Mouse (Mus musculus): ENCODE results near the gene Grin2c. TPM values are rescaled to one million over a fixed set of nuclear protein-coding genes. Genes with fewer than 3 reads are reported as not detected.
A peak's percentile ranks its signal among the peaks of the same experiment; 100 is the strongest.

Gene Grin2c
- total RNA-seq, 2 experiments from 2014 or later: 47.3 to 47.4 TPM

DNA sequence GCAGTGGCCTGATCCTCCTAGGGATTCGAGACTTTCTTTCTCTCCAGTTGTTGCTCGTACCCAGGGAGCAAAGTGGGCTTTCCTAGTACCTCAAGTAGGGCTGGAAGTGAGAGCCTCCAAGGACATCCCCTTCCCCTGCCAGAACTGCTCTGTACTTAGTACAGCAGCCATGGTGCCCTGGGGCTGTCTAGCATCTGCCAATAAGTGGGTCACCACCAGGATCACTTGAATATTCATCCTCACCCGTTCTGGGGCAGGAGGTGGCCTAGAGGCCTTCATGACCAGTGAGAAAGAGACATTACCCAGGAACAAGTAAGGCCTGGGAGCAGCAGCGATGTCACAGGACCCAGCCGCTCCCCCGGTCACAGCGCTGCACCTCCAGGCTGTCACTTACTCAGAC lies 57.1 kb downstream of the Grin2c start:
- DNase-seq (ENCODE audit: extremely low spot score in 1 of 2, low spot score in 1 of 2): no peak

DNA sequence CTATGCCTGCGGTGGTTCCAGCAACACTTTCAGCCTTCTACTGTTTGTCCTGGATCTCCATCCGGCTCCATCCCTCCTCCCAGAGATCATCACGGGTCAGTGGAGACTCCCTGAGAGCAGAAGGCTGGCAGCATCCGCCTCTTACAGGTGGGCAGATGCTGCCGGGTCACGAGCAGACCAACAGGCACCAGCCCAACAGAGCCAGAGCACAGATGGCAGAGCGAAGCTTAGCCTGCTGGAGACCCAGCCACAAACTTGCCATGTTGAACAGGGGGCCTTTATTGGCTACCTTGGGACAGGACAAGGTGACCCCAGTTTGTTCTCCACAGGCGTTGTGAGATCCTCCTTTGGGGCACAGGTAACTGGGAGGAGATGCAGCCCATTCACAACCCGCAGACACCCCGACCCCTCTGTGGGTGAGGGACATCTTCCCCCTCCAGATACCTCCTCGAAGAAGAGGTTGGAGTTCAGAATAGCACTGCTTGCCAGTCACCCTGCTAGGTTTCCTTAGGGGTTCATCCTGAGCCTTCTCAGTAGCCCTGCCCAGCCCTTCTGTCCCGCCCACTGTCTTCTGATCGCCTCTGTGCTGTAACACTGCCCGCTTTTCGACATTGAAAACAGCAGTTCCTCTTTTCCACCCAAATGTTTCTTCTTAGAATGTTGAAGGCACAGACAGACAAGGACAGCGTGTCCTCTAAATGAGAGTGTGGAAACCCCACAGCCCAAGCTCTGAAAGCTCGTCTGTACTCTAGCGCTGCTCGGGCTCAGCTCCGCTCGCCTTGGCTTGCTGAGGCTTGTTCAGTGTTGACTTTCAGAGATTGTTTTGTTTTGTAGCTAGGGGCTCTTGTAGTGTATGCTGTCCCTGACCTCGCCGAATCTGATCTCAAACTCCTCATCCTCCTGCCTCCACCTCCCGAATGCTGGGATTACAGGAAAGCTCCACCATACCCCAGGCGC lies 58.0 kb downstream of the Grin2c start:
- DNase-seq (ENCODE audit: extremely low spot score in 1 of 2, low spot score in 1 of 2): no peak

DNA sequence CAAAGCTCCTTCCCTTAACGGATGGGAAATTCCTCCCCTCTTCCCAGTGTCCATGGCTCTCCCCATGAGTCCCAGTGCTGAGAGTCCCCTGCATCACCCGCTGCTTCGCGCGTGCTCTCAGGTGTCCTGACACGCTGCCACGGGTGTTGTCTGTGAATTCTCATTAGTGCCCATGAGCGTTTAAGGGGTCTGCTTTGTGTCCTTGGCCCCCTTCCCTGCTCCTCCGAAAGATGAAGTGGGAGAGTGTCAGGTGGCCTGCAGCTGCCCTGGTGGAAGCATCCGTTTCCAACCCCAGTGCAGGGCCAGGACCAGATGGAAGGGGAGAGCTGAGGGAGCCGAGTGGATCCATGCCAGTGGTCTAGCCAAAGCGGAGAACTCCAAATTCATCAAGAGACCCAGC lies 58.9 kb downstream of the Grin2c start:
- DNase-seq (ENCODE audit: extremely low spot score in 1 of 2, low spot score in 1 of 2): no peak

DNA sequence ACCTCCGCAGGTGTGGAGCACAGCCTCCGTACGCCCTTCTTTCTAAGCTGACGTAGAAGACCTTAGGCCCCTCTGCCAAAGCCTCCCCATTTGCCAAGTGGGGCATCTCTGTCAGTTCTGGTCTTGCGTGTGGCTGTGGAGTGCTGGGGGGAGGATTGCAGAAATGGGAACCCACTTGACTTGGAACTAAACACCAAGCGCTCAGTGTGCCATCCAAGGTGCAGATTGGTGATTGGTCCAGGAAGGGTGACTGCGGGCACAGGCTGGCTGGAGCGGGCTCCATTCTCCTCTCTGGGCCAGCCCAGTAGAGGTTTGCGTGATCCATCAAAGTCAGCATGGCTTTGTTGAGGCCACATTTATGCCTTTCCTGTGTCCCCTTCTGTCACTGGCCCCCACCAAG lies 64.3 kb downstream of the Grin2c start:
- no peak for DNase-seq (ENCODE audit: extremely low spot score in 1 of 2, low spot score in 1 of 2)

DNA sequence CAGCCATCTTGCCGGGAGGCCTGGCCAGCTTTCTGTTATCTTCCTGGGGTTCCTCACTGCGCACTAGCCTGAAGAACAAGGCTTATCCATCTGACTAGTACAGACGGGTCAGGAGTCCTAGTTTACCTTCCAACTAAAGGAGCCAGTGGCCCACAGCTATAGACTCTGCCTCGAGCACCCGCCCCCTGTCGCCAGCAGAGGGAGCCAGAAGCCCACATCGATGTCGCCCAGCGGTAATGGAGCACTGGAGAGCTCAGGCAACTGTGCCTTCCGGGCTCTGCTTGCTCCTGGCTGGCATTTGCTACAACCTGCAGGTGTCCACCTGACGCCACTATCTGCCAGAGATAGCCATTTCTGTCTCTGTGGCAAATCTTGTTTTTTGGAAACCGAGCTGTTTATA lies 64.7 kb downstream of the Grin2c start:
- DNase-seq (ENCODE audit: extremely low spot score in 1 of 2, low spot score in 1 of 2): peak; percentile 75 to 90

DNA sequence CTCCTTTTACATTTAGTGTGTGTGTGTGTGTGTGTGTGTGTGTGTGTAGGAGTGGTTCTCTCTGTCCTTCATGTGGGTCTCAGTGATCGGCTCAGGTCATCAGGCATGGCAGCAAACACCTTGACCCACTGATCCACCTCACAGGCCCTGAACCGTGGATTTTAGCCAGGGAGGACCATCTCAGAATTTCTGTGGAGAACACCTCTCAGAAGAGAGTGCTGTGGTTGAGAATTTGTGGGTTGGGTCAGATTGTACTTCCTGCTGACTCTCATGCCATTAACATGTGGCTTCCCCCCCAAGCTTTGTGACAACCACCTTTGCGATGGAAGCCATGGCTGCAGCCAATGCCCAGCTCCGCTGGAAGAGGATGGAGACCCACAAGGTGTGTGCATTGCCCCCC lies 66.5 kb downstream of the Grin2c start:
- DNase-seq (ENCODE audit: extremely low spot score in 1 of 2, low spot score in 1 of 2): no peak

Small RNAs within 50 kb of the gene (microRNA-seq; reads per million reads assigned to microRNA genes)
- gene Gm25837: 0 reads per million in 2 experiments

Other genes with a start within 250 kb of the Grin2c start
- gene Cd300ld4, start 240.2 kb downstream of the Grin2c start, total RNA-seq (2021): under 1 TPM in 1 of 2 experiments, not detected in 1; 0.86 TPM
- 1 to 10 TPM in 1 of 2 experiments, not detected in 1; 2.3 TPM for gene Cd300ld5, start 229.5 kb downstream of the Grin2c start, total RNA-seq (2021)
- under 1 TPM in 1 of 2 experiments, not detected in 1; 0.86 TPM for gene Cd300ld3, start 218.8 kb downstream of the Grin2c start, total RNA-seq (2021)
- not detected for gene Cd300e, start 205.1 kb downstream of the Grin2c start, total RNA-seq (2021)
- gene Rab37, start 175.8 kb downstream of the Grin2c start, total RNA-seq (2021): 1 to 10 TPM; 1.8 to 2.0 TPM
- under 1 TPM; 0.35 to 0.39 TPM for gene Cd300lf, start 133.3 kb downstream of the Grin2c start, total RNA-seq (2021)
- gene Slc9a3r1, start 103.9 kb downstream of the Grin2c start, total RNA-seq (2021): 10 to 100 TPM; 74.8 to 76.3 TPM
- gene Tmem104, start 79.8 kb downstream of the Grin2c start, total RNA-seq (2021): 10 to 100 TPM; 19.0 to 19.4 TPM
- 10 to 100 TPM; 16.6 to 21.3 TPM for gene Nat9, start 79.4 kb downstream of the Grin2c start, total RNA-seq (2021)
- gene Fdxr, start 9.8 kb upstream of the Grin2c start, total RNA-seq (2021): 10 to 100 TPM; 18.6 to 21.2 TPM
- 10 to 100 TPM; 11.2 to 12.1 TPM for gene Fads6, start 30.4 kb upstream of the Grin2c start, total RNA-seq (2021)
- under 1 TPM in 1 of 2 experiments, not detected in 1; 0.15 TPM for gene Otop2, start 39.9 kb upstream of the Grin2c start, total RNA-seq (2021)
- under 1 TPM; 0.31 to 0.59 TPM for gene Ush1g, start 54.8 kb upstream of the Grin2c start, total RNA-seq (2021)
- under 1 TPM in 1 of 2 experiments, not detected in 1; 0.17 TPM for gene Otop3, start 67.5 kb upstream of the Grin2c start, total RNA-seq (2021)
- 100 to 1,000 TPM in 1 of 2 experiments, 10 to 100 TPM in 1; 98.8 to 107 TPM for gene Hid1, start 100.5 kb upstream of the Grin2c start, total RNA-seq (2021)
- 10 to 100 TPM; 21.7 to 22.8 TPM for gene Cdr2l, start 114.7 kb upstream of the Grin2c start, total RNA-seq (2021)
- gene Mrpl58, start 136.5 kb upstream of the Grin2c start, total RNA-seq (2021): 100 to 1,000 TPM; 102 to 103 TPM
- 100 to 1,000 TPM; 459 to 515 TPM for gene Atp5h, start 152.7 kb upstream of the Grin2c start, total RNA-seq (2021)
- gene Kctd2, start 152.9 kb upstream of the Grin2c start, total RNA-seq (2021): 10 to 100 TPM; 65.4 to 74.6 TPM
- not detected for gene Trim80, start 173.3 kb upstream of the Grin2c start, total RNA-seq (2021)
- gene Slc16a5, start 195.2 kb upstream of the Grin2c start, total RNA-seq (2021): not detected
- 10 to 100 TPM in 1 of 2 experiments, 1 to 10 TPM in 1; 9.3 to 10.3 TPM for gene Armc7, start 208.4 kb upstream of the Grin2c start, total RNA-seq (2021)
- 10 to 100 TPM; 68.8 to 70.4 TPM for gene Nt5c, start 224.6 kb upstream of the Grin2c start, total RNA-seq (2021)
- gene Jpt1, start 247.1 kb upstream of the Grin2c start, total RNA-seq (2021): 100 to 1,000 TPM; 134 to 165 TPM